Mouse (Mus musculus) kidney, adult 2 months (tissue): ENCODE results near the gene Gm4763. TPM values are rescaled to one million over a fixed set of nuclear protein-coding genes. Genes with fewer than 3 reads are reported as not detected.
"Not testable (repeated sequence)": the region's sequence is repeated elsewhere in the genome, so short reads cannot be mapped to it uniquely, and the experiment has no call there.

Source experiments
- DNase-seq: peaks from one replicate; pipeline ENCODE4 v3.0.0; 2021
- H3K27ac ChIP-seq: fragments of 200-500 bp; 2 replicates; pipeline ENCODE4 v1.5.1; 2012; ENCODE audit warnings: low read depth, low read length, control low read depth, inconsistent platforms; ENCODE audit not compliant: insufficient read depth
- H3K27me3 ChIP-seq: fragments of 200-500 bp; replicated peaks from 2 replicates; pipeline ENCODE4 v1.6.1; 2012; ENCODE audit warnings: mild to moderate bottlenecking, moderate library complexity, low read length, inconsistent platforms; ENCODE audit not compliant: control insufficient read depth, insufficient read depth
- H3K36me3 ChIP-seq: fragments of 200-500 bp; 2 replicates; pipeline ENCODE4 v1.6.1; 2012; ENCODE audit warnings: mild to moderate bottlenecking, moderate library complexity, low read length, inconsistent platforms; ENCODE audit not compliant: control insufficient read depth, insufficient read depth
- H3K4me1 ChIP-seq: fragments of 200-500 bp; 2 replicates; pipeline ENCODE4 v1.6.1; 2011; ENCODE audit warnings: low read length; ENCODE audit not compliant: control insufficient read depth, insufficient read depth
- H3K4me3 ChIP-seq: fragments of 200-500 bp; 2 replicates; pipeline ENCODE4 v1.5.1; 2011; ENCODE audit warnings: mild to moderate bottlenecking, low read depth, low read length, control low read depth; ENCODE audit not compliant: insufficient read depth
- CTCF ChIP-seq: fragments of 200-500 bp; conservative IDR thresholded peaks from 2 replicates; pipeline ENCODE4 v1.5.1; 2011; ENCODE audit warnings: low read depth, mild to moderate bottlenecking, control low read depth, low read length, moderate library complexity, mixed read lengths; ENCODE audit not compliant: insufficient read depth, insufficient read length
- POLR2A ChIP-seq: fragments of 200-500 bp; IDR thresholded peaks from one replicate; pipeline ENCODE4 v1.6.1; 2011; ENCODE audit warnings: low read depth, low read length, control low read depth
- WGBS: fragments of 180-500 bp; shearing (Covaris S2); methylation state at CpG from one replicate; pipeline ENCODE4 v1.1.7; 2018; 5-methylcytosine and 5-hydroxymethylcytosine counted together
- polyA plus RNA-seq: library from polyadenylated mRNA; depleted of rRNA; stranded (reverse); fragments of >200 nt; gene quantifications from 2 replicates; pipeline ENCODE4 v1.2.3, GENCODE M21; 2012; rRNA removed

Gene Gm4763
- not detected in 2 replicates for polyA plus RNA-seq

DNA sequence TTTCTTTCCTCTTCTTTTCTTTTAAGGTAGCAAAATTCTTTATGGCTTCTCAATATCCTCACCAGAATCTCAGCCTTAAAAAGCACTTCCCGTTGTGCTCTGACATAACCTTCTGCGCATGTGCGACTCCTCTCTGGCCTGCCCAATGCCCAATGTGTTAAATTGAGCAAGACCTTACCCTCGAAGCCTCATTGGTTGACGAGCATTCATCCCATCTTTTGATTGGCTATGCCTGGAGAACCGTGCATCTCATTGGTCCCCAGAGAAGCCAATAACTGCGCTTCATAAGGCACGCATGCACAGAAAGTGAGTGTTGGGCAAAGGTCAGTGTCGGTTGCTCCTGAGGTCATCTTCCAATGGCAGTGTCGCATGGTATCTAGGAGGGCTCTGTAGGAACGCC is at the start of gene Gm4763:
Gene Gm4763, minus strand, starts transcription at position 101 of the 400 bp plus-strand sequence.
- 88% methylated on average over 11 of the region's 11 CpGs for WGBS
- H3K4me3 ChIP-seq, H3K27me3 ChIP-seq, H3K36me3 ChIP-seq, H3K27ac ChIP-seq, DNase-seq, H3K4me1 ChIP-seq: not testable (repeated sequence)

DNA sequence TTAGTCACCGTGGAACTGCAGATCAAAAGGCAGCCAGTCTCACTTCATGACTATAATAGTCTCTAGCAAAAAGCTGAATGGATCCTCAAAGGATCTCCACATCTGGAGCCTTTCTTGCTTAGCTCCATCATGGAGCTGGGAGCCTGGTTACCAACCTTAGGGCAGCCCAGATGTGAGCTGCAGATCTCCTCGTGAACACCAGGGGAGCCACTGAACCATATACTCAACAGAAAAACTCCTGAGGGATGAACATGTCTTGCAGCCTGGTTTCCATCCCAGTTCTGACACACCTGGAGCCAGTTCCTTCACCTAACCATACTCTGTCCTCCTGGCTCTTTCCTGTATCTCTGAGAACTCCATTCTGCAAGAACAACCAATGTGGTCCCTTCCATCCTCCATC is 49.4 kb upstream of the Gm4763 start:
- WGBS = 68% methylated on average over 2 of the region's 2 CpGs
- Histone ChIP-seq H3K27ac (no peak overlapping the region), H3K27me3 (no peaks in the 10 kb centered on the region), H3K4me3 (no peak overlapping the region), H3K36me3 (no peaks in the 10 kb centered on the region), H3K4me1 (no peaks in the 10 kb centered on the region)
- TF ChIP-seq CTCF = no peak
- TF ChIP-seq POLR2A = no peak
- no peak for DNase-seq

DNA sequence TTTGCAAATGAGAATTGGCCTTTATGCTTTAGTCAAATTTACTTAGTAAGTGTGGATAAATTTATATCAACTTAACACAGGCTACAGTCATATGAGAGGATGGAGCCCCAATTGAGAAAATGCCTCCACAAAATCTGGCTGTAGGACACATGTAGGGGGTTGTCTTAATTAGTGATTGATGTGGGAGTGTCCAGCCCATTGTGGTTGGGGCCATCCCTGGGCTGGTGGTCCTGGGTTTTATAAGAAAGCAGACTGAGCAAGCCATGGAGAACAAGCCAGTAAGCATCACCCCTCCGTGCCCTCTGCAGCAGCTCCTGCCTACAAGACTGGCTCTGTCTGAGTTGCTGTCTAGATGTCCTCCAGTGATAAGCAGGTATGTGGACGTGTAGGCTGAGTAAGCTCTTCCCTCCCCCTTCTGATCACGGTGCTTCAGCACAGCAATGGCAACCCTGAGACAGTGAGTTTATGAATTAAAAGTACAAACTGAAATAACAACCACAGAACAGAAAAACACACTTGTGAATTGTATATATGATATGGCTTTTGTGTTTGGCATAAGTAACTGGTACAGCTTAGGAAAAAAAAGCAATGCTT is 47.3 kb upstream of the Gm4763 start:
- H3K4me1 ChIP-seq = no peaks in the 10 kb centered on the region
- H3K4me3 ChIP-seq = no peak overlapping the region
- no peak for DNase-seq
- H3K27me3 ChIP-seq = no peaks in the 10 kb centered on the region
- H3K36me3 ChIP-seq = no peaks in the 10 kb centered on the region
- 40% methylated on average over 3 of the region's 3 CpGs for WGBS
- no peak overlapping the region for H3K27ac ChIP-seq
- TF ChIP-seq CTCF (no peak), POLR2A (no peak)

DNA sequence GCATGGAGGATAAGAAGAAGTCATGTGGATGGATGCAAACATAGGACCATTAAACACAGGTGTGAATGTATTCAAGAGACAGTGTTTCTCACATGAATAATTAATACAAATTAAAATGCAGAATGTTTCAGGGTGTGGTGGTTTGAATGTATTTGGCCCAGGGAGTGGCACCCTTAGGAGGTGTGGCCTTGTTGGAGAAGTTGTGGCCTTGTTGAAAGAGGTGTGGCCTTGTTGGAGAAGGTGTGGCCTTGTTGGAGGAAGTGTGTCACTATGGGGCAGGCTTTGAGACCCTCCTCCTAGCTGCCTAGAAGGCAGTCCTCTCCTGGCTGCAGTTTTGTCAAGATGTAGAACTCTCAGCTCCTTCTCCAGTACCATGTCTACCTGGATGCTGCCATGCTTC is 44.7 kb upstream of the Gm4763 start:
- DNase-seq = no peak
- no peaks in the 10 kb centered on the region for H3K36me3 ChIP-seq
- no peak overlapping the region for H3K27ac ChIP-seq
- H3K27me3 ChIP-seq = no peaks in the 10 kb centered on the region
- TF ChIP-seq CTCF = no peak
- TF ChIP-seq POLR2A = no peak
- H3K4me1 ChIP-seq = no peaks in the 10 kb centered on the region
- H3K4me3 ChIP-seq = no peak overlapping the region

DNA sequence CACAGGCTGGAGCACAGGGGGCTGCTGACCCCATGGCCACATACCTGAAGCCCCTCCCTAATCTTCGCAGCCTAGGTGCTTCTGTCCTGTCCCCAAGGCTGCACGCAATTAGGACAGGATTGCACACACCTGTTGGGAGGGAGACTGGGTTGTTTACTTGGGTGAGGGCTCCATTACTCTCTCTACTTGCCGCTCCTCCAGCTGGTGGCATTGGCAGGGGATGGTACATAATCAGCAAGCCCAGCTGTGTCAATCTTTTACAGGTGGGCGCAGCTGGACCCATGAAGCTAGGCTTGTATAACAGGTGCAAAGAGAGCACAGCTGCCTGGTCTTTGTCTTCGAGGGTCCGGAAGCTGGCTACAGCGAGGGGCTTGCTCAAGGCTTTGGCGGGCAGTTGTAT is 35.9 kb upstream of the Gm4763 start:
- Histone ChIP-seq H3K4me1 (no peaks in the 10 kb centered on the region), H3K27ac (no peak overlapping the region), H3K36me3 (no peaks in the 10 kb centered on the region), H3K4me3 (no peak overlapping the region), H3K27me3 (no peaks in the 10 kb centered on the region)
- no peak for DNase-seq
- 84% methylated on average over 8 of the region's 8 CpGs for WGBS
- TF ChIP-seq POLR2A (no peak), CTCF (no peak)

DNA sequence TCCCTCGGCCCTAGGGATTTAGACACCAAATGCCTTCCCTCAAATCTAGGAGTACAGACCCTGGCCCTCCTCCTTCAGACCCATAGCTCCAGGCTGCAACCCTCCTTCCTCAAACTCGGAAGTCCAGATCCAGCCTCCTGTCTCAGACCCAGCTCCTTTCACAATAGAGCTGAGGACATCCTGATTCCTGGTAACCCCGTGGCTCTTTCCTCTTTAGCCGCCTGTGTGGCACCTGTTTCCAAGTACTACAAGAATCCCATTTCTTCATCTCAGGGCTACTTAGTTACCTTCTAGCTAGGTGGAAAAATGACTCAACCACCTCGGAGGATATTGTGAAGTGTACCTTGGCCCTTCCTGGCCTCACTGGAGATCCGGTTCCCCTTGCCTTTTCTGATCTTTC is 34.5 kb upstream of the Gm4763 start:
- Histone ChIP-seq H3K36me3 (no peaks in the 10 kb centered on the region), H3K4me1 (no peaks in the 10 kb centered on the region), H3K27ac (no peak overlapping the region), H3K27me3 (no peaks in the 10 kb centered on the region), H3K4me3 (no peak overlapping the region)
- WGBS = 76% methylated on average over 6 of the region's 6 CpGs
- DNase-seq = no peak
- TF ChIP-seq CTCF (no peak), POLR2A (no peak)

DNA sequence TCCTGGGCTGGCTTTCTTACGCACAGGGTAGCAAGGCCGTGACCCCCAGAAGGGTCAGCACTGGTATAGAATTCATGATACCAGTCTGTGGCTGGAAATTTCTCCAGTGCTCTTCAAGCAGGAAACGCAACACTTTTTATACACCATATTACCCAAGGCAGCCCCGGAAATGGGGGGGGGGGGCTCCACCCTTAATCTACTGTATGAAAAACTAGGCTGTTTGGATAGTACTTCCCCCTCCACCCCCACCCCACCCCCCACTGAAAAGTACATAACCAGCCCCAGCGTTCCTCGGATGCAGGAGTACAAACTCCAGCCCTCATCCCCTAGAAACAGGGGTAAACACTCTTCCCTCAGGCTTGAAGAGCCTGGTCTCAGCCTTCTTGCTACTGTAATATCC is 33.5 kb upstream of the Gm4763 start, which contains the start of gene Cd177:
Gene Cd177, minus strand, starts transcription at position 101 of the 400 bp plus-strand sequence.
- H3K36me3 ChIP-seq = no peaks in the 10 kb centered on the region
- no peak for DNase-seq
- 52% methylated on average over 6 of the region's 6 CpGs for WGBS
- no peak within 1 kb of the TSS for H3K4me3 ChIP-seq
- TF ChIP-seq POLR2A = no peak
- no peak for TF ChIP-seq CTCF
- H3K27ac ChIP-seq = no peak within 1 kb of the TSS
- no peaks in the 10 kb centered on the region for H3K27me3 ChIP-seq
- no peaks in the 10 kb centered on the region for H3K4me1 ChIP-seq

DNA sequence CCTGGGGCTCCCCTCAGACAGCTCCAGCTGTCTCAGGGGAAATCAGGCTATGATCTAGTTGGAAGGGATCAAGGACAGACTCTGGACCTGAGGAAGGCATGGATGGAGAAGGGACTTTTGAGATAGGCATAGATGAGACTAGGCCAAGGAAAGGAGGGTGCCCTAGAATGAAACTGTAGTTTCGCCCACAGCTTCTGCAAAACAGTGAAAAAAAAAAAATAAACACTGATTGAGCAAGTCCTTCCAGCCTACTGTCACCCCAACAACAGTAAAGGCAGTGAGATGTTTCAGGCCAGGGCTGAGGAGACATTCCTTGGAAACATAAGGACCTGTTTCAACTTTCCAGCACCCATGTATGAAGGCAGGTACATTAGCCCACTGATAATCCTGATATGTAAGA is 31.8 kb upstream of the Gm4763 start:
- 67% methylated on average over 1 of the region's 1 CpGs for WGBS

More for the DNA sequence above, 31.8 kb upstream of the Gm4763 start:
- H3K4me1 ChIP-seq = no peaks in the 10 kb centered on the region
- no peaks in the 10 kb centered on the region for H3K36me3 ChIP-seq
- DNase-seq = no peak
- TF ChIP-seq CTCF (no peak), POLR2A (no peak)
- no peaks in the 10 kb centered on the region for H3K27me3 ChIP-seq
- no peak overlapping the region for H3K27ac ChIP-seq
- H3K4me3 ChIP-seq = no peak overlapping the region
